Mouse (Mus musculus): Measurements from ENCODE around the gene Mreg. TPM values are rescaled to one million over a fixed set of nuclear protein-coding genes. Genes with fewer than 3 reads are reported as not detected.
"Not testable (repeated sequence)": the region's sequence is repeated elsewhere in the genome, so short reads cannot be mapped to it uniquely, and the experiment has no call there.

The Mreg gene
- total and polyA plus RNA-seq, 3 experiments, result 50.6 to 69.8 (median 52.4) TPM

DNA sequence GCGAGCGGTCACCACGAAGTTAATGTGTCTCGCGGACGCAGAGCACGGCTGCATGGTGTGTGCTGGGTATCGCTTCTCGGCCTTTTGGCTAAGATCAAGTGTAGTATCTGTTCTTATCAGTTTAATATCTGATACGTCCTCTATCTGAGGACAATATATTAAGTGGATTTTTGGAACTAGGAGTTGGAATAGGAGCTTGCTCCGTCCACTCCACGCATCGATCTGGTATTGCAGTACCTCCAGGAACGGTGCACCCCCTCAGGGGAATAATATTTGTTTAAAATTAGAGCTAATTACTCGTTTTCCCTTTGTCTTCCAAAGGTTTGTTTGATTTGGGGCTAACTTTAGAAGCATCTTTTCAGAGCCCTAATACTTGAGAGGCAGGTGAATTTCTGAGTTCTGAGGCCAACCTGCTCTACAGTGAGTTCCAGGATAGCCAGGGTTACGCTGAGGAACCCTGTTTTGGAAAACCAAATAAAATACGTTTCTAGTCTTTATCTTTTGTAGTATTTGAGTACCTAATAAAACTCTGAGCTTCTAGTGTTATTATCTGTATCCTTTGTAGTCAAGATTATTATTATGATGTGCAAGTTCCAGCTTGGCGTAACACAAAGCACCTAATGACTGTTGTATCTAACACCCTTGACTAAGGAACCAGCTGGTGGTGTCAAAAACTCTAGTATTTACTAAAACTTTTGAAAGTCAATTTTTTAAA is 14.2 kb upstream of the Mreg start (continued):
- TF ChIP-seq NELFE (IDR thresholded peaks at IDR 0.05; ENCODE audit: low read depth, low read length) (peak; percentile 99), TBP (conservative IDR thresholded peaks at IDR 0.05; ENCODE audit: low read depth, low read length) (peak; percentile 61), EP300 (IDR thresholded peaks at IDR 0.05; ENCODE audit: low read length) (no peak; the same call in none of the 2 replicates), NRF1 (IDR thresholded peaks at IDR 0.05; ENCODE audit: low read depth, low read length) (peak; percentile 57), SMC3 (IDR thresholded peaks at IDR 0.05; ENCODE audit: low read depth, low read length) (no peak), CTCF (conservative IDR thresholded peaks at IDR 0.05 in 1 of 2, IDR thresholded peaks at IDR 0.05 in 1 of 2; ENCODE audit: low read depth in 2 of 2, low read length in 2 of 2) (no peak), ZKSCAN1 (IDR thresholded peaks at IDR 0.05; ENCODE audit: borderline replicate concordance, low read depth, low read length) (no peak), ELF1 (IDR thresholded peaks at IDR 0.05; ENCODE audit: low read depth, low read length) (peak; percentile 30; the same call in 1 of the 2 replicates), BHLHE40 (IDR thresholded peaks at IDR 0.05; ENCODE audit: low read depth, low read length) (peak; percentile 65; the same call in 1 of the 2 replicates), MAZ (IDR thresholded peaks at IDR 0.05; ENCODE audit: low read depth, low read length) (peak; percentile 92), IRF4 (IDR thresholded peaks at IDR 0.05; ENCODE audit: low read depth, low read length) (peak; percentile 67), MYC (IDR thresholded peaks at IDR 0.05; ENCODE audit: low read depth, low read length) (no peak)

DNA sequence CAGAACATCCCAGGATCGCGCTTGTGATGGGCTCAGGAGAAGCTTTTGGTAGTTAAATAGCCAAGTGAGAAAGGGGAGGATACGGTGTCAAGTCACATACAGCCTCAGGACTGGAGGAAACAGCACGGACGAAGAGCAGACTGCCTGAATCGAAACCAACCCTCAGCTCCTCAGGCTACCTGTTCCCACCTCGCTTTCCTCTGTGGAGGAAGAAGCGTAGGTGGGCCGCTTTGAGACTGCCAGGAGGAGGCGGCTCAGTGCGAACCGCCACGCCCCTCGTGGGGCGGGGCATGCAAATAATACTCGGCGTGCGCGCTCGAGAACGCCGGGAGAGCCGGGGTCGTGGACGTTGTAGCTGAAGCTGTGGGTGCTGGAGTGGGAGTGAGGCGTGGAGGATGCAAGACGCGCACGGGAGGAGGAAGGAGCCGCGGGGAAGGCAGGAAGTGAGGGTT is 13.6 kb upstream of the Mreg start:
- dilution Hi-C loops (cut with MboI; ENCODE audit: extremely low pct_ligation_motif_present, extremely low pct_unique_long_range_greater_than_20kb, low sequenced_read_pairs); H3K27me3 ChIP-seq (replicated peaks); H3K79me2 ChIP-seq (replicated peaks; ENCODE audit: control insufficient read depth, extremely low read depth, insufficient read depth, poor library complexity, severe bottlenecking); H3K9me3 ChIP-seq (replicated peaks; ENCODE audit: low read length); H3K36me3 ChIP-seq (replicated peaks in 1 of 2; ENCODE audit: control insufficient read depth in 1 of 2, insufficient read depth in 1 of 2, low read length in 1 of 2); H3K27ac ChIP-seq (ENCODE audit: insufficient read depth, low read depth); in situ Hi-C loops (cut with MboI; ENCODE audit: low pct_ligation_motif_present, low pct_unique_long_range_greater_than_20kb, low sequenced_read_pairs): not testable (repeated sequence)
- peak; percentile 80 for DNase-seq (ENCODE audit: extremely low read depth)
- TF ChIP-seq NRF1 (IDR thresholded peaks at IDR 0.05; ENCODE audit: low read depth, low read length) (0 out of 2 replicates have a peak, but pooled peaks have one; percentile 18), MXI1 (IDR thresholded peaks at IDR 0.05; ENCODE audit: low read depth, low read length) (0 out of 2 replicates have a peak, but pooled peaks have one; percentile 16), EP300 (IDR thresholded peaks at IDR 0.05; ENCODE audit: low read length) (0 out of 2 replicates have a peak, but pooled peaks have one; percentile 14), TBP (conservative IDR thresholded peaks at IDR 0.05; ENCODE audit: low read depth, low read length) (peak; percentile 86), IRF4 (IDR thresholded peaks at IDR 0.05; ENCODE audit: low read depth, low read length) (0 out of 2 replicates have a peak, but pooled peaks have one; percentile 35)
- Histone ChIP-seq H3K9ac (ENCODE audit: insufficient read depth, low read depth) (peak overlapping the region; percentile 51), H3K4me2 (ENCODE audit: insufficient read depth, low read depth, poor library complexity, severe bottlenecking) (peak overlapping the region; percentile 89), H3K4me3 (replicated peaks in 1 of 3; ENCODE audit: low read depth in 2 of 3, low read length in 2 of 3, poor library complexity in 1 of 3) (peak overlapping the region; percentile 23 to 48 (median 48)), H3K4me1 (ENCODE audit: control insufficient read depth in 1 of 2, insufficient read depth in 2 of 2) (peaks cover 0 to 19% of the 10 kb centered on the region in 2 experiments; a peak in 2 of 4 replicates)

DNA sequence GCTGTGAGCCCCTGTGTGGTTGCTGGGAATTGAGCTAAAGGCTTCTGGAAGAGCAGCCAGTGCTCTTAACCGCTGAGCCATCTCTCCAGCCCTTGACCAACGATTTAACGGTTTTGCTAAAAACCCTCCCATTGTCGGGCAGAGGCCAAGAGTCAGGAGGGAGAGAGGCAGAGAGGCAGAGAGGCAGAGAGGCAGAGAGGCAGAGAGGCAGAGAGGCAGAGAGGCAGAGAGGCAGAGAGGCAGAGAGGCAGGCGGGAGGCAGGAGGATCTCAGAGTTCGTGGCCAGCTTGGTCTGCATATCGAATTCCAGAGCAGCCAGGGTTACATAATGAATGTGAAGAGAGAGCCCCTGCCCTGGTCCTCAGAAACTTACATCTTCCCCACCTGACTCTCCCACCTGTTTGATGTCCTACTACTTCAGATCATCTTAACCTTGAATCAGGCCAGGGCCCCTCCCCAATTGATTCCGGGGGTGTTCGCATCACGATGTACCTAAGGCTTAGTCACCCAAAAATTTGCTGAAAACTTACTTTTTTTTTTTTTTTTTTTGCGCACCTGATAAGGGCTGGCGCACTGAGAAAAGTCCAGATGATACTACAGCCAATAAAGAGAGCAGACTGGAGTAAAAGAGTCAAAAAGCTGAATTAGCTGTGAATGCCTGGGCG is 13.1 kb upstream of the Mreg start:
- dilution Hi-C loops (cut with MboI; ENCODE audit: extremely low pct_ligation_motif_present, extremely low pct_unique_long_range_greater_than_20kb, low sequenced_read_pairs) (no loop called here), in situ Hi-C loops (cut with MboI; ENCODE audit: low pct_ligation_motif_present, low pct_unique_long_range_greater_than_20kb, low sequenced_read_pairs) (no loop called here)
- H3K4me2 ChIP-seq (ENCODE audit: insufficient read depth, low read depth, poor library complexity, severe bottlenecking), result peak overlapping the region; percentile 89
- H3K27me3 ChIP-seq (replicated peaks), result peaks cover 2% of the 10 kb centered on the region
- H3K4me3 ChIP-seq (replicated peaks in 1 of 3; ENCODE audit: low read depth in 2 of 3, low read length in 2 of 3, poor library complexity in 1 of 3), result peak overlapping the region in 2 of 3 experiments; percentile 23 to 48
- no peaks in the 10 kb centered on the region for H3K36me3 ChIP-seq (replicated peaks in 1 of 2; ENCODE audit: control insufficient read depth in 1 of 2, insufficient read depth in 1 of 2, low read length in 1 of 2)
- peak overlapping the region; percentile 51 for H3K9ac ChIP-seq (ENCODE audit: insufficient read depth, low read depth)
- H3K27ac ChIP-seq (ENCODE audit: insufficient read depth, low read depth), result no peak overlapping the region
- peaks cover 7% of the 10 kb centered on the region for H3K9me3 ChIP-seq (replicated peaks; ENCODE audit: low read length)
- no peaks in the 10 kb centered on the region for H3K79me2 ChIP-seq (replicated peaks; ENCODE audit: control insufficient read depth, extremely low read depth, insufficient read depth, poor library complexity, severe bottlenecking)
- TF ChIP-seq BHLHE40 (IDR thresholded peaks at IDR 0.05; ENCODE audit: low read depth, low read length) (no peak), ZNF384 (IDR thresholded peaks at IDR 0.05; ENCODE audit: low read depth, low read length) (peak; percentile 50; the same call in 1 of the 2 replicates)
- DNase-seq (ENCODE audit: extremely low read depth), result no peak
- peaks cover 0 to 21% of the 10 kb centered on the region in 2 experiments; a peak in 2 of 4 replicates for H3K4me1 ChIP-seq (ENCODE audit: control insufficient read depth in 1 of 2, insufficient read depth in 2 of 2)

All from CH12.LX (cell line).